Mouse (Mus musculus) E14TG2a.4 (cell line): ENCODE measurements around the gene Fam126a.
A peak's percentile ranks its signal among the peaks of the same experiment; 100 is the strongest.

Source experiments
- H3K27me3 ChIP-seq: 2 replicates; pipeline ENCODE4 v1.6.1; 2014; ENCODE audit warnings: low read length, control low read depth; ENCODE audit not compliant: insufficient read depth
- H3K36me3 ChIP-seq: 2 replicates; pipeline ENCODE4 v1.6.1; 2014; ENCODE audit warnings: low read length, control low read depth; ENCODE audit not compliant: insufficient read depth
- H3K4me1 ChIP-seq: replicated peaks from 2 replicates; pipeline ENCODE4 v1.6.1; 2014; ENCODE audit warnings: low read depth, low read length, control low read depth
- H3K4me3 ChIP-seq: replicated peaks from 2 replicates; pipeline ENCODE4 v1.5.1; 2014; ENCODE audit warnings: mild to moderate bottlenecking, low read length
- H3K9me3 ChIP-seq: 2 replicates; pipeline ENCODE4 v1.6.1; 2014; ENCODE audit warnings: low read length, control low read depth
- CTCF ChIP-seq: conservative IDR thresholded peaks from 2 replicates; pipeline ENCODE4 v1.5.1; 2014; ENCODE audit warnings: low read length
- NANOG ChIP-seq: IDR thresholded peaks from 2 replicates; pipeline ENCODE4 v1.6.1; 2014; ENCODE audit warnings: borderline replicate concordance, low read length, mixed read lengths
- POU5F1 ChIP-seq: IDR thresholded peaks from 2 replicates; pipeline ENCODE4 v1.6.1; 2014; ENCODE audit warnings: low read length, borderline replicate concordance

Fam126a gene

GRCm38 (mm10) chr5:24060949-24061348 lies 30.5 kb upstream of the Fam126a start:
- Histone ChIP-seq H3K4me3 (no peak overlapping the region), H3K9me3 (no peaks in the 10 kb centered on the region), H3K27me3 (no peaks in the 10 kb centered on the region), H3K36me3 (no peaks in the 10 kb centered on the region), H3K4me1 (peaks cover 14% of the 10 kb centered on the region)
- no peak for TF ChIP-seq POU5F1
- TF ChIP-seq CTCF, result no peak
- TF ChIP-seq NANOG, result no peak

GRCm38 (mm10) chr5:24057592-24057991 lies 27.1 kb upstream of the Fam126a start:
- Histone ChIP-seq H3K27me3 (no peaks in the 10 kb centered on the region), H3K4me1 (no peaks in the 10 kb centered on the region), H3K9me3 (no peaks in the 10 kb centered on the region), H3K4me3 (no peak overlapping the region), H3K36me3 (no peaks in the 10 kb centered on the region)
- TF ChIP-seq CTCF, result peak; percentile 54
- TF ChIP-seq POU5F1, result no peak
- no peak for TF ChIP-seq NANOG

- Histone ChIP-seq H3K4me3 (no peak overlapping the region), H3K36me3 (no peaks in the 10 kb centered on the region), H3K27me3 (no peaks in the 10 kb centered on the region), H3K9me3 (no peaks in the 10 kb centered on the region), H3K4me1 (peaks cover 5% of the 10 kb centered on the region; the same call in 1 of the 2 replicates)
- TF ChIP-seq NANOG (no peak), CTCF (no peak), POU5F1 (no peak)
Measured at GRCm38 (mm10) chr5:24056865-24057264, 26.4 kb upstream of the Fam126a start.

- Histone ChIP-seq H3K9me3 (no peaks in the 10 kb centered on the region), H3K4me1 (peaks cover 5% of the 10 kb centered on the region; the same call in 1 of the 2 replicates), H3K27me3 (no peaks in the 10 kb centered on the region), H3K4me3 (no peak overlapping the region), H3K36me3 (no peaks in the 10 kb centered on the region)
- TF ChIP-seq NANOG (no peak), POU5F1 (no peak), CTCF (no peak)
Measured at GRCm38 (mm10) chr5:24054382-24054781, 23.9 kb upstream of the Fam126a start.

GRCm38 (mm10) chr5:24053245-24054190 lies 23.0 kb upstream of the Fam126a start:
- TF ChIP-seq POU5F1, result no peak
- no peak for TF ChIP-seq CTCF
- TF ChIP-seq NANOG, result no peak
- no peaks in the 10 kb centered on the region for H3K9me3 ChIP-seq
- no peaks in the 10 kb centered on the region for H3K27me3 ChIP-seq
- peaks cover 5% of the 10 kb centered on the region; the same call in 1 of the 2 replicates for H3K4me1 ChIP-seq
- H3K4me3 ChIP-seq, result no peak overlapping the region
- no peaks in the 10 kb centered on the region for H3K36me3 ChIP-seq

- H3K9me3 ChIP-seq, result no peaks in the 10 kb centered on the region
- H3K27me3 ChIP-seq, result no peaks in the 10 kb centered on the region
- no peaks in the 10 kb centered on the region for H3K36me3 ChIP-seq
- no peak for TF ChIP-seq POU5F1
- no peak for TF ChIP-seq NANOG
- TF ChIP-seq CTCF, result no peak
- no peak overlapping the region for H3K4me3 ChIP-seq
- peaks cover 5% of the 10 kb centered on the region; the same call in 1 of the 2 replicates for H3K4me1 ChIP-seq
Measured at GRCm38 (mm10) chr5:24051755-24052675, 21.5 kb upstream of the Fam126a start.

- no peak for TF ChIP-seq NANOG
- no peak for TF ChIP-seq CTCF
- no peak for TF ChIP-seq POU5F1
- Histone ChIP-seq H3K4me3 (no peak overlapping the region), H3K27me3 (0 out of 2 replicates have a peak, but pooled peaks cover 4% of the 10 kb centered on the region), H3K4me1 (peaks cover 8% of the 10 kb centered on the region; the same call in 1 of the 2 replicates), H3K9me3 (no peaks in the 10 kb centered on the region), H3K36me3 (no peaks in the 10 kb centered on the region)
Measured at GRCm38 (mm10) chr5:24047821-24048220, 17.3 kb upstream of the Fam126a start.

GRCm38 (mm10) chr5:24047001-24047400 lies 16.5 kb upstream of the Fam126a start:
- no peak for TF ChIP-seq NANOG

More at GRCm38 (mm10) chr5:24047001-24047400, 16.5 kb upstream of the Fam126a start:
- Histone ChIP-seq H3K9me3 (no peaks in the 10 kb centered on the region), H3K4me1 (peaks cover 4% of the 10 kb centered on the region; the same call in 1 of the 2 replicates), H3K4me3 (no peak overlapping the region), H3K27me3 (0 out of 2 replicates have a peak, but pooled peaks cover 4% of the 10 kb centered on the region), H3K36me3 (no peaks in the 10 kb centered on the region)
